Mouse (Mus musculus) brown adipose tissue, adult 24 weeks (tissue): Measurements from ENCODE around the gene Usp51. TPM values are rescaled to one million over a fixed set of nuclear protein-coding genes. Genes with fewer than 3 reads are reported as not detected.
"Not testable (repeated sequence)": the region's sequence is repeated elsewhere in the genome, so short reads cannot be mapped to it uniquely, and the experiment has no call there.

Source experiments
- H3K27ac ChIP-seq: fragments of 200-500 bp; replicated peaks from 2 replicates; pipeline ENCODE4 v1.5.1; 2012; ENCODE audit warnings: low read depth, mild to moderate bottlenecking, low read length
- H3K4me1 ChIP-seq: fragments of 200-500 bp; 2 replicates; pipeline ENCODE4 v1.6.1; 2012; ENCODE audit warnings: low read length, mixed read lengths; ENCODE audit not compliant: control insufficient read depth, insufficient read depth, insufficient read length
- H3K4me3 ChIP-seq: fragments of 200-500 bp; 2 replicates; pipeline ENCODE4 v1.5.1; 2012; ENCODE audit warnings: low read depth, mild to moderate bottlenecking, low read length, moderate library complexity; ENCODE audit not compliant: insufficient read depth
- polyA plus RNA-seq: library from polyadenylated mRNA; stranded (reverse); fragments of >200 nt; gene quantifications from 2 replicates; pipeline ENCODE4 v1.2.4, GENCODE M21; 2012; ENCODE audit not compliant: missing spikeins, insufficient read depth, insufficient read length

Gene Usp51
- polyA plus RNA-seq, 1 experiment, result not detected

DNA sequence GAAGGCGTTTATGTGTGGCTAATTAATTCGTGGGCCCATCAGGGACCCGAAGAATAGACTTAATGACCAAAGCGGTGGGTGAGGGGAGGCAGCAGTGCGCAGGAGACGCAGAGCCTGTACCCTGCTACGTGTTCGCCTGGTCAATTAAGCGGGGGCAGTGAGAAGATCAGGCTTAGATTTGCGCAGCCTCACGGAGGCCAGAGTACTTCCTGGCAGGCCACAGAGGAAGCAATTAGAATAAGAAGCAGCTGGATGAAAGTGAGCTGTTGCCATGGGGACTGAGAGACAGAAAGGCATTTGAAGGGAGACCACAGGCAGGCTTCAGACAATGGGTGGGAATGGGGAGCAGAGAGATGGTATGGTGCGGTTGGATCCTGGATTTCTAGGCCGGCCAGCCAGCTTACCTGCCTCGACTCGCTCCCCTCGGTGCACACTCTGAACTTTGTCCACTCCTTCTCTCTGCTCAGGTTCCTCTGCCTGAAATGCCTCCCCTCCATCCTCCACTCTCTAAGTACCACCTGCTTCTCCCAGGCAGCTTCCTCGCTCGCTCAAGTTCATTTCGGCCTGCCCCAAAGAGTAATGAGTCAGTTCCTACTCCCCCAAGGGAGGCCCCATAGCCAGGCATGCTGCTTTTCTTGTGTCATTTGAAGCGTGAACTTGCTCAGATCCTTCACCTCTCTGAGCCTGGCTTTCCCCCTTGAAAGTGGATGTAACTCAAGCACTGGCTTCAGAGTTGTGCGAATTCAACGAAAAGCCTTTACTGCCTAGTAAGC is 31.9 kb downstream of the Usp51 start:
- H3K27ac ChIP-seq, H3K4me1 ChIP-seq: not testable (repeated sequence)
- H3K4me3 ChIP-seq, result peak overlapping the region; percentile 18; the same call in 1 of the 2 replicates

Other genes with a start within 250 kb of the Usp51 start
- gene Shroom2, start 237.0 kb upstream of the Usp51 start, polyA plus RNA-seq, result 0.75 and 1.2 TPM in 2 replicates
- not detected in 2 replicates for gene Gpr143, start 224.5 kb upstream of the Usp51 start, polyA plus RNA-seq
- gene Mageh1, start 31.1 kb downstream of the Usp51 start, polyA plus RNA-seq, result 5.4 and 7.5 TPM in 2 replicates
- gene Foxr2, start 112.3 kb downstream of the Usp51 start, polyA plus RNA-seq, result not detected in 2 replicates
- 2.0 and 2.8 TPM in 2 replicates for gene Rragb, start 133.5 kb downstream of the Usp51 start, polyA plus RNA-seq
- gene Klf8, start 231.0 kb downstream of the Usp51 start, polyA plus RNA-seq, result 0.42 TPM in 1 of 2 replicates, not detected in the other